Mouse (Mus musculus) limb, embryonic 13.5 days (tissue): ENCODE measurements around the gene Gp5. TPM values are rescaled to one million over a fixed set of nuclear protein-coding genes. Genes with fewer than 3 reads are reported as not detected.

Experiments
- ATAC-seq: fragments of 200-750 bp; cut with Nextera tagmentation; 2 replicates; pipeline ENCODE4 v1.8.0; 2017; ENCODE audit warnings: low read depth, moderate number of reproducible peaks, moderate TSS enrichment; ENCODE audit not compliant: low FRiP score
- H3K27ac ChIP-seq: fragments of 300-500 bp; sonication (generic); 2 replicates; pipeline ENCODE4 v1.5.1; 2015; ENCODE audit warnings: inconsistent platforms, mild to moderate bottlenecking, moderate library complexity
- H3K27me3 ChIP-seq: fragments of 300-500 bp; sonication (generic); 2 replicates; pipeline ENCODE4 v1.6.1; 2015; ENCODE audit warnings: mild to moderate bottlenecking, inconsistent platforms
- H3K36me3 ChIP-seq: fragments of 300-500 bp; sonication (generic); 2 replicates; pipeline ENCODE4 v1.6.1; 2015; ENCODE audit warnings: inconsistent platforms, mild to moderate bottlenecking, moderate library complexity
- H3K4me1 ChIP-seq: fragments of 300-500 bp; sonication (generic); 2 replicates; pipeline ENCODE4 v1.6.1; 2015; ENCODE audit warnings: inconsistent platforms
- H3K4me2 ChIP-seq: fragments of 300-500 bp; sonication (generic); replicated peaks from 2 replicates; pipeline ENCODE4 v1.6.1; 2015; ENCODE audit warnings: inconsistent platforms, mild to moderate bottlenecking, moderate library complexity
- H3K4me3 ChIP-seq: fragments of 300-500 bp; sonication (generic); 2 replicates; pipeline ENCODE4 v1.5.1; 2015; ENCODE audit warnings: moderate library complexity, mild to moderate bottlenecking, inconsistent platforms
- H3K9ac ChIP-seq: fragments of 300-500 bp; sonication (generic); 2 replicates; pipeline ENCODE4 v1.6.1; 2015; ENCODE audit warnings: mild to moderate bottlenecking, inconsistent platforms
- H3K9me3 ChIP-seq: fragments of 300-500 bp; sonication (generic); 2 replicates; pipeline ENCODE4 v1.6.1; 2016; ENCODE audit warnings: inconsistent platforms
- WGBS: fragments of 180-500 bp; shearing (Covaris S2); methylation state at CpG from one replicate; pipeline ENCODE4 v1.1.7; 2015; 5-methylcytosine and 5-hydroxymethylcytosine counted together
- polyA plus RNA-seq: library from polyadenylated mRNA; unstranded; fragments of >200 nt; fragmentation: Nextera tagmentation; extraction: Ambion mirVana; gene quantifications from 2 replicates; pipeline ENCODE4 v1.2.1, GENCODE M21; 2015

Gene Gp5
- polyA plus RNA-seq, 1 experiment from 2014 or later, result 0.76 TPM

DNA sequence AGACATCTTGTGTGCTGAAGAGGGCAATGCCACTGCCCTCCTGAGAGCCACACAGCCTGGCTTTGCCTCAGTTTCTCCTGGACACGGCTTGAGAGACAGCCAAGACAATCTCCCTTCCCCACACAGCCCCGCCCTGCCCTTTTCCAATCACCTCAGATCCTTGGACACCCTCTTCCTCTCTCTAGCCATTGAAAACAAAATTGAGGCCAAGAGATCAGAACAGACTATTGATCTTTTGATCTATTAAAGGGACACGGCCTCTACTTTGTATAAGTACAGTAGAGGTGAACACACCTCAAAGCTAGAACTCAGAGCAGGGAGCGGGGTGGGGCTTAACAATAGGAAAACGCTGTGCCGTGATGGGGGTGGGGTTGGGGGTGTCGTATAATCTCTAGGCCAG, 52.1 kb downstream of the Gp5 start:
- no peak for ATAC-seq
- Histone ChIP-seq H3K27me3 (no peaks in the 10 kb centered on the region), H3K36me3 (no peaks in the 10 kb centered on the region), H3K4me3 (no peak overlapping the region), H3K9ac (no peak overlapping the region), H3K9me3 (no peaks in the 10 kb centered on the region), H3K4me2 (no peak overlapping the region), H3K27ac (no peak overlapping the region), H3K4me1 (peaks cover 7% of the 10 kb centered on the region; the same call in 1 of the 2 replicates)
- WGBS, result 88% methylated on average over 7 of the region's 7 CpGs

GRCm38 (mm10) chr16:30257718-30258117, 52.9 kb downstream of the Gp5 start:
- H3K4me3 ChIP-seq, result no peak overlapping the region
- no peak for ATAC-seq
- peaks cover 7% of the 10 kb centered on the region; the same call in 1 of the 2 replicates for H3K4me1 ChIP-seq
- no peaks in the 10 kb centered on the region for H3K27me3 ChIP-seq
- no peak overlapping the region for H3K4me2 ChIP-seq
- H3K9me3 ChIP-seq, result no peaks in the 10 kb centered on the region
- WGBS, result 75% methylated on average over 9 of the region's 9 CpGs
- no peak overlapping the region for H3K9ac ChIP-seq
- no peak overlapping the region for H3K27ac ChIP-seq
- H3K36me3 ChIP-seq, result no peaks in the 10 kb centered on the region

Other genes starting within 250 kb of the Gp5 start
- 49.6 and 50.2 TPM in 2 replicates for gene Hes1, start 246.4 kb downstream of the Gp5 start, polyA plus RNA-seq
- not detected in 2 replicates for gene Cpn2, start 43.3 kb downstream of the Gp5 start, polyA plus RNA-seq
- gene Lrrc15, start 27.5 kb downstream of the Gp5 start, polyA plus RNA-seq, result 0.87 and 1.1 TPM in 2 replicates
- 9.4 and 9.5 TPM in 2 replicates for gene Atp13a3, start 95.2 kb upstream of the Gp5 start, polyA plus RNA-seq
- 26.0 and 29.2 TPM in 2 replicates for gene Tmem44, start 240.1 kb upstream of the Gp5 start, polyA plus RNA-seq